Mouse (Mus musculus): ENCODE measurements around the gene Akr1c12. TPM values are rescaled to one million over a fixed set of nuclear protein-coding genes. Genes with fewer than 3 reads are reported as not detected.
"Not testable (repeated sequence)": the region's sequence is repeated elsewhere in the genome, so short reads cannot be mapped to it uniquely, and the experiment has no call there.

Akr1c12 gene
- polyA plus RNA-seq (2012; rRNA removed), result 25.0 and 27.4 TPM in 2 replicates

- peak; percentile 73 for DNase-seq (ENCODE audit: low read depth, low spot score)
- 15% methylated on average over 4 of the region's 4 CpGs for WGBS
Observed at GRCm38 (mm10) chr13:4279284-4279683, at the start of gene Akr1c12. Gene Akr1c12, minus strand, starts transcription at chr13:4279433.

GRCm38 (mm10) chr13:4318773-4319172 is 39.5 kb upstream of the Akr1c12 start:
- 85% methylated on average over 2 of the region's 2 CpGs for WGBS

GRCm38 (mm10) chr13:4313907-4314306 is 34.7 kb upstream of the Akr1c12 start:
- DNase-seq (ENCODE audit: low read depth, low spot score), result no peak
- 60% methylated on average over 2 of the region's 2 CpGs for WGBS

More at GRCm38 (mm10) chr13:4318773-4319172, 39.5 kb upstream of the Akr1c12 start:
- no peak for DNase-seq (ENCODE audit: low read depth, low spot score)

GRCm38 (mm10) chr13:4304861-4305565 is 25.8 kb upstream of the Akr1c12 start:
- WGBS, result 39% methylated on average over 2 of the region's 2 CpGs

GRCm38 (mm10) chr13:4296991-4297390 is 17.8 kb upstream of the Akr1c12 start:
- WGBS, result 91% methylated on average over 4 of the region's 4 CpGs
- no peak for DNase-seq (ENCODE audit: low read depth, low spot score)

More at GRCm38 (mm10) chr13:4304861-4305565, 25.8 kb upstream of the Akr1c12 start:
- no peak for DNase-seq (ENCODE audit: low read depth, low spot score)

GRCm38 (mm10) chr13:4281471-4282412 is 2.5 kb upstream of the Akr1c12 start:
- 33% methylated on average over 7 of the region's 7 CpGs for WGBS

GRCm38 (mm10) chr13:4277526-4277925 is 1.7 kb downstream of the Akr1c12 start:
- no peak for DNase-seq (ENCODE audit: low read depth, low spot score)
- WGBS, result 73% methylated on average over 2 of the region's 2 CpGs

More at GRCm38 (mm10) chr13:4281471-4282412, 2.5 kb upstream of the Akr1c12 start:
- no peak for DNase-seq (ENCODE audit: low read depth, low spot score)

GRCm38 (mm10) chr13:4270860-4271259 is 8.4 kb downstream of the Akr1c12 start:
- DNase-seq (ENCODE audit: low read depth, low spot score), result no peak

- not testable (repeated sequence) for DNase-seq (ENCODE audit: low read depth, low spot score)
- WGBS, result 67% methylated on average over 2 of the region's 2 CpGs
Observed at GRCm38 (mm10) chr13:4265455-4265854, 13.8 kb downstream of the Akr1c12 start.

- WGBS, result 31% methylated on average over 2 of the region's 2 CpGs
- no peak for DNase-seq (ENCODE audit: low read depth, low spot score)
Observed at GRCm38 (mm10) chr13:4265047-4265446, 14.2 kb downstream of the Akr1c12 start.

- 29% methylated on average over 3 of the region's 3 CpGs for WGBS
- no peak for DNase-seq (ENCODE audit: low read depth, low spot score)
Observed at GRCm38 (mm10) chr13:4264612-4265011, 14.6 kb downstream of the Akr1c12 start.

- 58% methylated on average over 6 of the region's 6 CpGs for WGBS
Observed at GRCm38 (mm10) chr13:4257349-4257748, 21.9 kb downstream of the Akr1c12 start.

GRCm38 (mm10) chr13:4256894-4257293 is 22.3 kb downstream of the Akr1c12 start:
- DNase-seq (ENCODE audit: low read depth, low spot score), result not testable (repeated sequence)

More at GRCm38 (mm10) chr13:4257349-4257748, 21.9 kb downstream of the Akr1c12 start:
- no peak for DNase-seq (ENCODE audit: low read depth, low spot score)

GRCm38 (mm10) chr13:4249347-4249746 is 29.9 kb downstream of the Akr1c12 start:
- 83% methylated on average over 3 of the region's 3 CpGs for WGBS
- no peak for DNase-seq (ENCODE audit: low read depth, low spot score)

GRCm38 (mm10) chr13:4244861-4245559 is 34.2 kb downstream of the Akr1c12 start:
- 5% methylated on average over 13 of the region's 13 CpGs for WGBS
- DNase-seq (ENCODE audit: low read depth, low spot score), result no peak

GRCm38 (mm10) chr13:4233536-4234172 is 45.6 kb downstream of the Akr1c12 start:
- peak; percentile 93 for DNase-seq (ENCODE audit: low read depth, low spot score)
- 28% methylated on average over 3 of the region's 3 CpGs for WGBS

GRCm38 (mm10) chr13:4233135-4233534 is 46.1 kb downstream of the Akr1c12 start:
- WGBS, result 34% methylated on average over 1 of the region's 1 CpGs
- DNase-seq (ENCODE audit: low read depth, low spot score), result no peak

- 84% methylated on average over 8 of the region's 8 CpGs for WGBS
- no peak for DNase-seq (ENCODE audit: low read depth, low spot score)
Observed at GRCm38 (mm10) chr13:4230841-4231623, 48.2 kb downstream of the Akr1c12 start.

GRCm38 (mm10) chr13:4228441-4228840 is 50.8 kb downstream of the Akr1c12 start, which contains the start of gene Akr1c19:
Gene Akr1c19, plus strand, starts transcription at chr13:4228700.
- 66% methylated on average over 1 of the region's 1 CpGs for whole genome bisulfite sequencing
- no peak for DNase-seq (ENCODE audit: low read depth, low spot score)
